Mouse (Mus musculus): Measurements from ENCODE around the gene Dydc1.

The Dydc1 gene

DNA sequence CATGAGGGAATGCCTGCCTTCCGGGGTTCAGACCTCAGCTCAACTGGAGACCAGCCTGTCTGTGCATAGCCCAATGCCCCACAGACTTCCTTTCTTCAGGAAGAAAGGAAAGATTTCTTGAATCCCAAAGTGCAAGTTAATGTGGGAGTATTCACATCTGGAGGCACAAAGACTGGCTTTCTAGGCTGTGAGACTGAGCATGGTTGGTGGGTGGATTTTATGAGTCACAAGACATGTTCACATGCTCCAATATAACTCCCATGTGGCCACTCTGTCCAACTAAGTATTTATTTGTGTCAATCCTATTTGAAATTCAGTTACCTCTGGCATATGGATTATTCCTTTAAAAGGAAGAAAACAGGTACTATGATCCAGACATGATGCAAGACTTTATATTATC lies 26.0 kb downstream of the Dydc1 start:
- DNase-seq (ENCODE audit: low spot score), result no peak

DNA sequence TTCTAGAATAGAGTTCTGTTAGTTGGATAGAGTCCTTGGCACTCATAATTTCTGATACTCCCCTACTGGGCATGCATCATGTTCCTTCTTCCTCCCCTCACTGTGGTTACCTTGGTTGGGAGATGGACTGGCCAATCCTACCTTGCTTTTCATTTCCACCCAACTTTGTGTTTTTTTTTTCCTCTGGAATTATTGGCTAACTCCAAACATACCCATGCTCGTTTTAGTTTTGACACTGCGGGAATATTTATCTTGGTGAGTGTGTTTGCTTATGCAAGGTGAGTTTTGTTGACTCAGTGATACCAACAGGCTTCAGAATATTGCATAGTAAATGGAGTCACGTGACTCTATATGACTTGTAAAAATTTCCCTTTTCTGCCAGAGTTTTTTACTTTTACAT lies 28.0 kb downstream of the Dydc1 start:
- peak; percentile 21 for DNase-seq (ENCODE audit: low spot score)

DNA sequence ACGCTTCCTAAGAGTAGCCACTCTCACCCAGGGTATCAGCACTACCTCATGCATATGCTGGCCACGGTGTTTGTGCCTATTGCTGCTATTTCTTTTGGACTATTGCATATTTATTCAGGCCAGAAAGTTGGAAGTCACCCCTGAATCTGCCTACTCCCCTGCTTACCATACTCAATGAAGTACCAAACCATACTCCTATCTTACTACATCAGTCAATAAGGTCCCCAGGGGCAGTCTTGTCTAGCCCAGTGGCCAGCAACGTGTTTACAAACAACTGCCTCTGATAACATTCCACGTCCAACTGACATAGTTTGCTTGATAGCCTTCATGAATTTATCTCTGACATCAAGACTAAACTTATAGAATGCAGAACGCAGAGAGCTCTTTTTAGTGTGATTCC lies 28.5 kb downstream of the Dydc1 start:
- no peak for DNase-seq (ENCODE audit: low spot score)

DNA sequence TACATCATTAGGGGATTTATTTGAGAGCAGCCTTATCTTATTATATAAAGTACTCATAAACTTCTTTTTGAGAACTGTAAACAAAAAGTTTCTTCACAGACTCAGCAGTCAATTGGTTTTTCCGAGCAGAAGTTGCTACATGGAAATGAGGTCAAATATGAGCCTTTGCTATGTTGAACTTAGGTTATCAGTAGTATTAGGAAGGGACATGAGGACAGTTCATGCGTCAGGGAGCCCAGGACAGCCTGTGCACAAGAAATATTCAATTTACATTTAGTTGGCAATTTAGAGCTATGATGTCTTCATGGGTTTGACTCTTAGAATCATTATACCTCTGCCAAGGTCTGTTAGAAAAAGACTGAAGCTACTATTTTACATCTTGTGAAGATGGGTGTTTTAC lies 29.6 kb downstream of the Dydc1 start:
- no peak for DNase-seq (ENCODE audit: low spot score)

DNA sequence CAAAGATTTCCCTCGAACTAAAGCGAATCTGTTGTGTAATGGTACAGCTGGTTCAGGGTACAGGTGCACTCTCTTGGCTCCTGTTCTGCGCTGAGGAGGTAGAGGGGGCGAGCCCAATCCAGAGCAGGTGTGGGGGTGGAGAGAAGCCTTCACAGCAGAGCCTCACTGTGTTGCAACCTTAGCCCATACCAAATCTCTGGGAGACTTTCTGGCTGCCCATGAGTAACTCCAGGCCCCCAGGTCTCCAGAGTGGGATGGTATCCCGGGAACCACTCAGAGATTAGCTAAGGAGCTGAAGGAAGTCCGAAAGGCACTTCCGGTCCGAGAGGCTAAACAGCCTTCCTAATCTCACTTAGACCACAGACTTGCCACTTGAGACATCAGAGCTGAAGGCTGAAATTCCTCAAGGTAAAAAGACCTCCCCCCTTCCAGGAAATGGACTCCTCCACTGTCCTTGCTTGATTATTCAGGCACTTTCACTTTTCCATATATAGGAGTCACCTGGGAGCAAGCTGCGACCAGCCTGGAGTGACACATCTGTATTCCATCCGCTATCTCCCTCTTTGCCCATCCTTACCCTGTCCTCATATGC lies 32.2 kb downstream of the Dydc1 start, which contains the start of gene Mat1a:
Gene Mat1a, plus strand, starts transcription at position 183 of the 592 bp plus-strand sequence.
- peak; percentile 65 for DNase-seq (ENCODE audit: low spot score)

DNA sequence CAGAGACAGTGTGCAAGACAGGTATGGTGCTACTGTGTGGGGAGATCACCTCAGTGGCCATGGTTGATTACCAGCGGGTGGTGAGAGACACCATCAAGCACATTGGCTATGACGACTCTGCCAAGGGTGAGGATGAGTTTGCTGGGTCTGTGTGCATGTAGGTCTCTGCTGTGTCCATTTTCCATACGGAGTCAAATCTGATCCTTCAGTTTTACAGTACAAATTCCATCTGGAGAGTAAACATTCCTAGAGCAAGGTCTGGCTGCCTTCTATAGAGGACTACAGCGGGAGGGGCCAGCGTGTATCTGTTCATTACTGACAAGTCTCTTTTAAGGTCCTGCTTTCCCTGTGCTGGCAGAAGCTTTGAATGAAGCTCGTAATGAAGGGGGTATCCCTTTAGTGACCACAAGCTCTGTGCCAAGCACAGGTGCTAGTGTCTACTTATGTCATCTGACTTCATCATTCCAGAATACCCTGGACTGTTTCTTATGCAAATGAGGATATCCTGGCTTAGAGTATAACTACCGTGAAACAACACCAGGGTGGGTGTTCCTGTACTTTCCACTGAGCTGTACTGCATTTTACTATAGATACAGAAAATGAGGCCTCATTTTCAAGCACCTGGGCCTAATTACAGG lies 38.4 kb downstream of the Dydc1 start:
- no peak for DNase-seq (ENCODE audit: low spot score)

DNA sequence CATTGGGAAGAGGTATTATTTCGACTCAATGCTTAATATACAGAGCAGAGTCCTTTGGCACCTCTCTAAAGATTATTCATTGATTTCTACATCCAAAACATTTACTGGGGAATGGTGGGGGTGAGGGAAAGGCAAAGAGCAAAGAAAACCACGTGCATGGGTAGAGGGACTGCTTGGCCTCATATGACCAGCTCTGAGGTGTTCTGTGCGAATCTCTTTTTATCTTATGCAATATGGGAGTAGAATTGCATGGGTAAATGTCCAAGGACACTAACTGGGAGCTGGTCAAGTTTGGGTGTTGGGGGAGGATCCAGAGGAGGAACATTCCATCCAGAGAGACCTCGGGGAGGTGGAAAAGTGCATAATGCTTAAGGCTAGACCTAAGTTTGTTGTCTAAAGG lies 40.2 kb downstream of the Dydc1 start:
- no peak for DNase-seq (ENCODE audit: low spot score)

DNA sequence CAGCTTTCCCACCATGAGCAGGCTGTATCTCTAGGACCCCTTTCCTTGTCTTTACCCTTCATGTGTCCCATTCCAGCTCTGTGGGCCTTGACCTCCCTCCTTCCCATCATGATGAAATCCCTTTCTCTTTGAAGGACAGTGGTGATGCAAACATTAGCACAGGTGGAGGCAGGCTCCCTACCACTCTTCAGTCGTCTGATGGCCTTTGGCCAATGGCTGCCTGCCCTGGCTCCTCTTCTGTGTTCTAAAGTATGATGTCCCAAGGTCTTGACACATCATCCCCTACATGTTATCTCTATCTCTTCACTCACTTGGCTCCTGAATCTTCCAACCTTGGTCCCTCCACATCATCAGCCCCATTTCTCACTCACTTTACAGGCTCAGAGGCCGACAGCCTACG lies 43.6 kb downstream of the Dydc1 start:
- no peak for DNase-seq (ENCODE audit: low spot score)

DNA sequence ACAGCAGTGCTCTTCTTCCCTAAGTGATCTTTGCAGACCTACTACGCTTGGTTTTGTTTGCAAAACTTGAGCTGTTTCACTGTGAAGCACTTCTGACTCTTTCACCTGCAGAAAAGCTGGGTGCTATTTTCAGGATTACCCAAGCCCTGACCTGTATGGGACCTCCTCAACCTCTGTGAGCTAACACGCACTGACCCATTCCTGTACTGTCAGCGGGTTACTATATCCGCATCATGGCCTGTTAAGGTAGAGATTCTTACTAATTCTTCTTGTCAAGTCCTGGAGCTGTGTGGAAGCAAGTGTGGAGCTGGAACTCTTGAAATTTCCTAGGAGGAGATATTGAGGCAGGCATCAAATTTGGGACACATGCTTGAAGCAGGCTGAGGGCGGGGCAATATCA lies 52.0 kb downstream of the Dydc1 start:
- no peak for DNase-seq (ENCODE audit: low spot score)

DNA sequence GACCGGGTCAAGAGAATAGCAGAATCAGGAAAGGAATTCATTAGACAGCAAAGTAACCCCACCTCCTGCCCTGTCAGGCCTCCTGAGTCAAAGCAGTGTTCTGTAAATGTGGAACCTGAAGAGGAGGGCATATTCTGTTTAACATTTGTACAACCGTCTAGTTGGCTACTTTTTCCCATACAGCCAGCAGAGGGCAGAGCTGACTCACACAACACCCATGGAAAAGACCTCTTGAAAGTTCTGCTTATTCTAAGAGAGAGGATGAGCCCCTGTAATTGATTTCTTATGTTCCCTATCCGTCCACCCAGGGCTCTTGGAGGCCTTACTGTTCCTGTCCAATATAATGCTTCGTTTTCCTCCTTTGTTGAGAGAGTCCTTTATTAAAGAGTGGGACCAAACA lies 55.3 kb downstream of the Dydc1 start:
- peak; percentile 55 for DNase-seq (ENCODE audit: low spot score)

DNA sequence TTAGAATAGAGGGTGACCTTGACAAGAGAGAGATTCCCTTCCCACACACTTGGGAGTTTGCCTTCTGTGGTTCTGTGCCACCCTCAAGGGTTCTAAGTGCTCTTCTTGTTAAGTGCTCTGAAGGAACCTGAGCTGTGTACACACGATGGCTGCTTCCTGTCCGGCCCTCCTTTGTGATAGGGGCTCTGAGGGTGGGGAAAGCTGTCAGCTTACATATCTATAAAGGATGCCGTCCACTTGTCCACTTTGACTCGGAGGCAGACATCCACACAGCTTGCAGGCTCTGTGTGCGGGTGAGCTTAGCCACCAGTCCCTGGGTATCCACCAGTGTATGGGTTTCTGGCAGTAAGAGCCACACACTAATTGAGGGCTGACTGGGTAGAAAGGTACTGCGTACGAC lies 58.8 kb downstream of the Dydc1 start, which contains the start of gene Sftpa1:
Gene Sftpa1, plus strand, starts transcription at position 243 of the 400 bp plus-strand sequence.
- DNase-seq (ENCODE audit: low spot score), result peak; percentile 79

DNA sequence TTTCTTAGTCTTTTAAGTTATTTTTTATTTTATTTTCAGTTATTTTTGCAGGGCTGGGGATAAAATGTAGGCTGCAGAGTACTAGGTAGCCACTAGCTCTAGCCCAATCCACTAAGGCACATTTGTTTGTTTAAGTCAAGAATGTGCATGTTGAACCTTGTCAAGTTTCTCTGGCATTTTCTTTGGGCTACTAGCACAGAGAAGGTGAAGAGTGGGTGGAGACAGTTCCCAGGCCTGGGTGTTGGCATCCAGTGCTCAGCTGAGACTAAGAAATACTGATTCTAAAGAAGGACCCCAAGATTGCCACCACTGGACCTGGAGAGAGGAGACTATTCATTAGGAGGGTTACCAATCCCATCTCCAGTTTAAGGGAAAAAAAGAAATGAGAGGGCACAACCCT lies 64.3 kb downstream of the Dydc1 start:
- peak; percentile 55 for DNase-seq (ENCODE audit: low spot score)

DNA sequence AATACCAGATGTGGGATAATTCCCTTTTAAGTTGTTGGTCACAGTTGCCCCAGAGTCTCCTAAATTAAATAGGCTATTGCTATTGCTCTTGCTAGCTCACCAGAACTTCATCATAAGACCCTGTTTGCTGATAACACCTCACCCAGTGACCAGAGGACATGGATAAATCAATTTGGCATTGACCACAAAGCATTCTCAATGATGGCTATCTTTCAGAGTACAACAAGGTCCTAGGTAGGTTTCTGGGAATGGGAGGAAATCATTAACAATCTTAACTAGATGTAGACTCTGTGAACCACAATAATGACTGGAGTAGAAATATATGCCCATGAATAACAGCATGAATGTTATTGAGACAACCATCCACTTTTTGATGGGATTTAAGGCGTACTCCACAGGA lies 68.0 kb downstream of the Dydc1 start:
- no peak for DNase-seq (ENCODE audit: low spot score)

Data from lung, postnatal 25 days (tissue).